Mouse (Mus musculus): ENCODE measurements around the gene Grid1. TPM values are rescaled to one million over a fixed set of nuclear protein-coding genes. Genes with fewer than 3 reads are reported as not detected.
A peak's percentile ranks its signal among the peaks of the same experiment; 100 is the strongest.

The Grid1 gene
- polyA plus RNA-seq, 2 experiments, result 0.04 TPM; not detected in 1

DNA sequence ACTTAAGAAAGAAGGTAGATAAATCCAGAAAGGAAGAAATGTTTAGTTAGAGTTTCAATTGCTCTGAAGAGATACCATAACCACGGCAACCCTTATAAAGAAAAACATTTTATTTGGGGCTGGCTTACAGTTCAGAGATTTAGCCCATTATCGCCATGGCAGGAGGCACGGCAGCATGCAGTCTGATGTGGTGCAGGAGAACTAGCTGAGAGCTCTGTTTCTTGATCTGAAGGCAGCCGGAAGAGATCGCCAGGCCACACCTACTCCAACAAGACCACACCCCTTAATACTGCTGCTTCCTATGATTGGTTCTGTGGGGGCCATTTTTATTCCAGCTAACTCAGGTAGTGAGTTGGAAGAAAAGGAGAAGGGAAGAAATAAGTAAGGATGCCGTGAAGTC, 45.7 kb upstream of the Grid1 start:
- WGBS (ENCODE audit: insufficient replicate concordance), result 64% methylated on average over 6 of the region's 6 CpGs
- TF ChIP-seq EP300 (IDR thresholded peaks at IDR 0.05; ENCODE audit: low read depth), result no peak
- TF ChIP-seq CTCF (IDR thresholded peaks at IDR 0.05; ENCODE audit: low read depth), result no peak
- H3K27me3 ChIP-seq (ENCODE audit: control insufficient read depth, insufficient read depth, low read length), result no peaks in the 10 kb centered on the region

DNA sequence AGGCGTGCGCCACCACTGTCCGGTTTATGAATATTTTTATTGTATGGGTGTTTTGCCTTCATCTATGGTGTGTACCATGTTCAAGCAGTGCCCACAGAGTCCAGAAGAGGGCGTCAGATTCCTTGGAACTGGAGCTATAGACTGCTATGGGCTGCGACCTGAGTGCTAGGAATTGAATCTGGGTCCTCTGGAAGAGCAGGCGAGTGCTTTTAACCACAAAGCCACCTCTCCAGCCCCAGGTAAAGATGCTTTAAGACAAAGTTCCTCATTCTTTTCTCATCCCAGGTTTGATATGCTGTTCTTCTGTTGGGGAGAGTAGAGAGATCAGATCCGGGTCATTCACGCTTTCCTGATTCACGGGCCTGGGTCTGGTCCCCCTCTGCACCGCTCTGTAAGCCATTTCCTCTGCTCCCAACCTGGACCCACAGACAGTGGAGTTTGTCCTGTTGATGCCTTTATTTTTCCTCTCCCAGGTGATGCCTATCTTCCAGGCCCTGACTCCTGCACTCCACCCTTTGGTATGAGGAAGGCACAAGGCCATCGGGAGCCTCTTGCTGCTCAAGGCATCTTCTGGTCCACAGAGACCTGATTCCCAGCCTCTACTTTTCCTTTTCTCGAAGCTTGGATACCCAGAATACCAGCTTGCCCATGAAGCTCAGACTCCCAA, 43.1 kb upstream of the Grid1 start:
- Histone ChIP-seq H3K9me3 (ENCODE audit: control insufficient read depth, low read length) (no peaks in the 10 kb centered on the region), H3K4me3 (ENCODE audit: insufficient read depth in 1 of 2, low read depth in 2 of 2, low read length in 2 of 2) (no peak overlapping the region), H3K9ac (replicated peaks) (no peak overlapping the region), H3K4me2 (ENCODE audit: low read depth) (no peak overlapping the region), H3K27me3 (ENCODE audit: control insufficient read depth, insufficient read depth, low read length) (no peaks in the 10 kb centered on the region), H3K36me3 (replicated peaks; ENCODE audit: control insufficient read depth, insufficient read depth, low read depth) (no peaks in the 10 kb centered on the region), H3K4me1 (replicated peaks; ENCODE audit: control insufficient read depth in 2 of 2, insufficient read depth in 2 of 2, low read length in 1 of 2) (0 out of 4 replicates have a peak, but pooled peaks cover 0 to 1% of the 10 kb centered on the region in 2 experiments), H3K27ac (no peak overlapping the region)
- 70% methylated on average over 12 of the region's 12 CpGs for WGBS (ENCODE audit: insufficient replicate concordance)
- DNase-seq (ENCODE audit: low read depth in 3 of 3, low spot score in 3 of 3), result no peak
- no peak for ATAC-seq (ENCODE audit: insufficient read depth)
- no peak for TF ChIP-seq EP300 (IDR thresholded peaks at IDR 0.05; ENCODE audit: low read depth)
- no peak for TF ChIP-seq CTCF (IDR thresholded peaks at IDR 0.05; ENCODE audit: low read depth)

More for the DNA sequence above, 45.7 kb upstream of the Grid1 start:
- no peak overlapping the region for H3K27ac ChIP-seq
- H3K4me2 ChIP-seq (ENCODE audit: low read depth), result no peak overlapping the region
- no peak overlapping the region for H3K9ac ChIP-seq (replicated peaks)
- peaks cover 0 to 4% of the 10 kb centered on the region in 2 experiments; a peak in 2 of 4 replicates for H3K4me1 ChIP-seq (replicated peaks; ENCODE audit: control insufficient read depth in 2 of 2, insufficient read depth in 2 of 2, low read length in 1 of 2)
- no peak overlapping the region for H3K4me3 ChIP-seq (ENCODE audit: insufficient read depth in 1 of 2, low read depth in 2 of 2, low read length in 2 of 2)
- DNase-seq (ENCODE audit: low read depth in 3 of 3, low spot score in 3 of 3) (no peak), ATAC-seq (ENCODE audit: insufficient read depth) (no peak)
- no peaks in the 10 kb centered on the region for H3K36me3 ChIP-seq (replicated peaks; ENCODE audit: control insufficient read depth, insufficient read depth, low read depth)
- no peaks in the 10 kb centered on the region for H3K9me3 ChIP-seq (ENCODE audit: control insufficient read depth, low read length)

DNA sequence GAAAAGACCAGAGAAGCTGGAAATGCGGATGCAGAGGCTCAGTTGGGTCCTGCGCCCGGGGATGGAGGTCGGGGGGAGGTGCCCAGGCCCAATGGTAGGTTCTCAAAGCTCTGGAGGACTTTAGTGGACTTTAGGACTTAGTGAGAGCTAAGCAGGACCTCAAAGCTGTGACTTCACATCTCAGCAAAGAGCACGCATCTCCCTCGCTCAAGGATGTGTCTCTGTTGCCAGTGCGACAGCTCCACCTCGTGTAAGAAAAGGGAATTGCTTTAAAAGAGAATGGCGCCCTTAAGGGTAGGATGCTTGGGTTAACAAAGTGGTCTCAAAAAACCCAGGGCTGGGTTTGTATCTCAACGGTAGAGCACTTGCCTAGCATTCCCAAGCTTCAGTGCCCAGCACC, 42.1 kb upstream of the Grid1 start:
- H3K36me3 ChIP-seq (replicated peaks; ENCODE audit: control insufficient read depth, insufficient read depth, low read depth), result no peaks in the 10 kb centered on the region
- no peaks in the 10 kb centered on the region for H3K4me1 ChIP-seq (replicated peaks; ENCODE audit: control insufficient read depth in 2 of 2, insufficient read depth in 2 of 2, low read length in 1 of 2)
- DNase-seq (ENCODE audit: low read depth in 3 of 3, low spot score in 3 of 3), result peak in 1 of 3 experiments; percentile 47
- no peak overlapping the region for H3K27ac ChIP-seq
- H3K9ac ChIP-seq (replicated peaks), result no peak overlapping the region
- ATAC-seq (ENCODE audit: insufficient read depth), result no peak
- H3K4me3 ChIP-seq (ENCODE audit: insufficient read depth in 1 of 2, low read depth in 2 of 2, low read length in 2 of 2), result no peak overlapping the region
- H3K4me2 ChIP-seq (ENCODE audit: low read depth), result no peak overlapping the region
- no peaks in the 10 kb centered on the region for H3K27me3 ChIP-seq (ENCODE audit: control insufficient read depth, insufficient read depth, low read length)
- 10% methylated on average over 10 of the region's 10 CpGs for WGBS (ENCODE audit: insufficient replicate concordance)
- no peaks in the 10 kb centered on the region for H3K9me3 ChIP-seq (ENCODE audit: control insufficient read depth, low read length)
- TF ChIP-seq CTCF (IDR thresholded peaks at IDR 0.05; ENCODE audit: low read depth) (peak; percentile 89), EP300 (IDR thresholded peaks at IDR 0.05; ENCODE audit: low read depth) (no peak)

DNA sequence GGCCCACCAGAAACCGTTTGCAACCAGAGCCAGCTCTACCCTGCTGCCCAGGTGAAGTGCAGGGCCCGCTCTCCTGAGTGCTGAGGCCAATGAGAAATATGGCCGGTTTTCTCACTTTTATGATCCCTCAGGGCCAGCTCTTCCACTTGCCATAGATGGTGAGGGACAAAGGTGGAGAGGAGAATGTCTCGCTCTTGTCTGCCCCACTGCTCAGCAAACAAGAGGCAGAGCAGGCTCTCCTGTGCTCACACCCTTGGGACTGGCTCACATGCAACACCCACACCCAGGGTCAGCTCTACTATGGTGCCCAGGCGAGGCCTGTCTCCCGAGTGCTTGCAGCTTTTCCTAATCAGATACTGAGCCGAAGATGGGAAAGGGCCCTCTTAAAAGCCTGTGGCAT, 41.1 kb upstream of the Grid1 start:
- Histone ChIP-seq H3K9me3 (ENCODE audit: control insufficient read depth, low read length) (no peaks in the 10 kb centered on the region), H3K4me3 (ENCODE audit: insufficient read depth in 1 of 2, low read depth in 2 of 2, low read length in 2 of 2) (no peak overlapping the region), H3K27me3 (ENCODE audit: control insufficient read depth, insufficient read depth, low read length) (no peaks in the 10 kb centered on the region), H3K36me3 (replicated peaks; ENCODE audit: control insufficient read depth, insufficient read depth, low read depth) (no peaks in the 10 kb centered on the region), H3K4me1 (replicated peaks; ENCODE audit: control insufficient read depth in 2 of 2, insufficient read depth in 2 of 2, low read length in 1 of 2) (no peaks in the 10 kb centered on the region), H3K4me2 (ENCODE audit: low read depth) (no peak overlapping the region), H3K9ac (replicated peaks) (no peak overlapping the region), H3K27ac (no peak overlapping the region)
- no peak for TF ChIP-seq EP300 (IDR thresholded peaks at IDR 0.05; ENCODE audit: low read depth)
- TF ChIP-seq CTCF (IDR thresholded peaks at IDR 0.05; ENCODE audit: low read depth), result no peak
- DNase-seq (ENCODE audit: low read depth in 3 of 3, low spot score in 3 of 3), result no peak
- ATAC-seq (ENCODE audit: insufficient read depth), result no peak
- 54% methylated on average over 7 of the region's 7 CpGs for WGBS (ENCODE audit: insufficient replicate concordance)

DNA sequence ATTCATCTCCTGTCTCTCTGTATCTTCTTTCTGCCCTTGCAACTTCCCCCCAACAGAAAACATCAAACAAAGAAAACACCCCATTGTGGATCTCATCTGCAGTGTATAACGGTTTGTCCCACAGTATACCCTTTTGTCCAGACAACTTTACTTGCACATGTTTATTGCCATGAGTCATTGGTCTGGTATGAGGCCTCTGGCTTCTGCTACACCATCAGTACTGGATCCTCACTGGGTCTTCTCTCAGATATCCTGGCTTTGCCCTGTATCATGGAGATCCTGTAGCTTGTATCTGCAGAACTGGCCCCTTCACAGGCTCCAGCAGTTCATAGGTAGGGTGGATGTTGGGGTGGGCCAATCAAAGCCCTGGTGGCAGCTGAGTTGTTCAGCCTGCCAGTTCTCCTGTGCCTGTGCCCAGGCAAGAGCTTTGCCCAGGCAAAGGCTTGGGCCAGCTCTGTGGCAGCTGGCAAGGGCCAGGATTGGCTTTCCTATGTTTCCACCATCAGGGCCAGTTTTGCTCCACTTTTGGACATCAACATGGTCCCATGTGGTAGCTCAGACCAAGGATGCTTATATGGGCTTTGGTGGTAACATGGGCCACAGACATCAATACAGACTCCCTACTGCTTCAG, 26.4 kb upstream of the Grid1 start:
- TF ChIP-seq EP300 (IDR thresholded peaks at IDR 0.05; ENCODE audit: low read depth) (no peak), CTCF (IDR thresholded peaks at IDR 0.05; ENCODE audit: low read depth) (no peak)
- DNase-seq (ENCODE audit: low read depth in 3 of 3, low spot score in 3 of 3), result no peak
- no peaks in the 10 kb centered on the region for H3K36me3 ChIP-seq (replicated peaks; ENCODE audit: control insufficient read depth, insufficient read depth, low read depth)

More for the DNA sequence above, 26.4 kb upstream of the Grid1 start:
- H3K9ac ChIP-seq (replicated peaks), result no peak overlapping the region
- 41% methylated on average over 1 of the region's 1 CpGs for WGBS (ENCODE audit: insufficient replicate concordance)
- H3K4me1 ChIP-seq (replicated peaks; ENCODE audit: control insufficient read depth in 2 of 2, insufficient read depth in 2 of 2, low read length in 1 of 2), result no peaks in the 10 kb centered on the region
- H3K27ac ChIP-seq, result no peak overlapping the region
- ATAC-seq (ENCODE audit: insufficient read depth), result no peak
- no peak overlapping the region for H3K4me2 ChIP-seq (ENCODE audit: low read depth)
- no peak overlapping the region for H3K4me3 ChIP-seq (ENCODE audit: insufficient read depth in 1 of 2, low read depth in 2 of 2, low read length in 2 of 2)
- H3K27me3 ChIP-seq (ENCODE audit: control insufficient read depth, insufficient read depth, low read length), result no peaks in the 10 kb centered on the region
- no peaks in the 10 kb centered on the region for H3K9me3 ChIP-seq (ENCODE audit: control insufficient read depth, low read length)
